Mouse (Mus musculus) thymus, adult 2 months (tissue): ENCODE data around the gene Clstn1.

Experiments used
- CTCF ChIP-seq: fragments of 200-500 bp; IDR thresholded peaks from 2 replicates; pipeline ENCODE4 v1.5.1; 2012; ENCODE audit warnings: mild to moderate bottlenecking, control low read depth, low read length, moderate library complexity, borderline replicate concordance; ENCODE audit not compliant: control insufficient read depth, poor library complexity, insufficient read depth; ENCODE audit errors: extremely low read depth
- POLR2A ChIP-seq: fragments of 200-500 bp; IDR thresholded peaks from 2 replicates; pipeline ENCODE4 v1.6.1; 2012; ENCODE audit warnings: mild to moderate bottlenecking, low read length, control low read depth, moderate library complexity; ENCODE audit not compliant: control insufficient read depth, poor library complexity, insufficient read depth; ENCODE audit errors: extremely low read depth

GRCm38 (mm10) chr4:149600130-149600529 is 13.9 kb downstream of the Clstn1 start:
- TF ChIP-seq POLR2A (no peak), CTCF (no peak)
